Mouse (Mus musculus) adrenal gland, postnatal 0 days (tissue): ENCODE measurements around the gene Tesmin. TPM values are rescaled to one million over a fixed set of nuclear protein-coding genes. Genes with fewer than 3 reads are reported as not detected.

Source experiments
- polyA plus RNA-seq: library from polyadenylated mRNA; unstranded; fragments of >200 nt; fragmentation: Nextera tagmentation; extraction: Ambion mirVana; gene quantifications from 2 replicates; pipeline ENCODE4 v1.2.1, GENCODE M21; 2015

Gene Tesmin
- polyA plus RNA-seq = 1.3 and 2.5 TPM in 2 replicates

DNA sequence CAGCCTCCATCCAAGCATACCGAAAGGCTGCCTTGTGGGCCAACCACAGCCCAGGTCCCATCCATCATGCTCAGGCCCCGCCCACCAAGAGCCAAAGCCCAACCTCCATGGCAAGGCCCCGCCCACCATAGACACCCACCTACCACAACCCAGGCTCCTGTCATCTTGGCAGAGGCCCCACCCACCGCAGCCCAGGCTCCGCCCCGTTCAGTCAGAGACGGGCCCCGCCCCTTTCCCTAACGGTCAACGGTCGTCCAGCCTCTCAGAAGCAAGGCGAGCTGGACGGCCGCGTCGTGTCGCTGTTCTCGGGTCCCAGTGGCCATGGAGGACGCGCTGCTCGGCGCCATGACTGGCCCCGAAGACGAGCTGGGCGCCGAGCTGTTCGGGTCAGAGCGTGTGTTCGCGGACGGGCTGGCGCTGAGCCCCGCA lies at the start of gene Tesmin:
Gene Tesmin (plus strand): TSS at position 229 of the 429 bp plus-strand sequence.

DNA sequence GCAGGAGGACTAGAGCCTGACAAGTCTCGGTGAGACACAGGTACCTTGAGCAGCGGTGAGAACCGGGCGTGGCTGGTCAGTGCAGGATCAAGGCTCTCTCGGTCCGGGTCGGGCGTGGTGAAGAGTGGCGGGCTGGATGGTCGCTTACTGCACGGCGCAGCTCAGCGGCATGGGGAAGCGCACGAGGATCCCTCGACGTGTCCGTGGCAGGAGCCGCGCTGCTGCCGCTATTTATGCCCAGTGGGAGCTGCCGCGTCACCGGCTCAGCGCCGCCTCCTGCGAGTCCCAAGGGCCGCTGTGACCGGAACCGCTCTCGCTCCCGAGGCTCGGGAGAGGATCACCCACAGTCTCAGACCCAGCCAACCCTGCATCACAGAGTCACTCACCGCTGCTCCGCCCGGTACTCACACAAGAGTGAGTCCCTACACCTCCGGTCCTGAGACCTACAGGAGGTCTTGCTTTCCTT lies 25.6 kb downstream of the Tesmin start, which contains the start of gene Gal:
Gene Gal (minus strand): TSS at position 277 of the 466 bp plus-strand sequence.

Other genes with a start within 250 kb of the Tesmin start
- 109 and 117 TPM in 2 replicates for gene Mrpl21, start 106.0 kb upstream of the Tesmin start, polyA plus RNA-seq
- gene Ighmbp2, start 105.8 kb upstream of the Tesmin start, polyA plus RNA-seq = 4.2 and 5.9 TPM in 2 replicates
- 57.9 and 95.2 TPM in 2 replicates for gene Cpt1a, start 66.5 kb upstream of the Tesmin start, polyA plus RNA-seq
- gene Gal, start 25.7 kb downstream of the Tesmin start, polyA plus RNA-seq = 17.8 and 30.9 TPM in 2 replicates
- 18.9 and 30.8 TPM in 2 replicates for gene Ppp6r3, start 186.9 kb downstream of the Tesmin start, polyA plus RNA-seq